Mouse (Mus musculus) embryonic facial prominence, embryonic 15.5 days (tissue): ENCODE results near the gene Rhou. TPM values are rescaled to one million over a fixed set of nuclear protein-coding genes. Genes with fewer than 3 reads are reported as not detected.

Experiments
- ATAC-seq: fragments of 200-750 bp; cut with Nextera tagmentation; 2 replicates; pipeline ENCODE4 v1.8.0; 2017; ENCODE audit warnings: low read depth, moderate TSS enrichment; ENCODE audit not compliant: insufficient number of reproducible peaks, low FRiP score, low TSS enrichment
- H3K27ac ChIP-seq: fragments of 300-500 bp; sonication (generic); replicated peaks from 2 replicates; pipeline ENCODE4 v1.5.1; 2015; ENCODE audit warnings: mild to moderate bottlenecking, inconsistent platforms
- H3K27me3 ChIP-seq: fragments of 300-500 bp; sonication (generic); 2 replicates; pipeline ENCODE4 v1.6.1; 2015; ENCODE audit warnings: inconsistent platforms
- H3K36me3 ChIP-seq: fragments of 300-500 bp; sonication (generic); 2 replicates; pipeline ENCODE4 v1.6.1; 2015; ENCODE audit warnings: mild to moderate bottlenecking, inconsistent platforms
- H3K4me1 ChIP-seq: fragments of 300-500 bp; sonication (generic); 2 replicates; pipeline ENCODE4 v1.6.1; 2015; ENCODE audit warnings: inconsistent platforms
- H3K4me2 ChIP-seq: fragments of 300-500 bp; sonication (generic); replicated peaks from 2 replicates; pipeline ENCODE4 v1.6.1; 2015; ENCODE audit warnings: mild to moderate bottlenecking, inconsistent platforms
- H3K4me3 ChIP-seq: fragments of 300-500 bp; sonication (generic); replicated peaks from 2 replicates; pipeline ENCODE4 v1.5.1; 2015; ENCODE audit warnings: mild to moderate bottlenecking, inconsistent platforms
- H3K9ac ChIP-seq: fragments of 300-500 bp; sonication (generic); 2 replicates; pipeline ENCODE4 v1.6.1; 2015; ENCODE audit warnings: inconsistent platforms
- H3K9me3 ChIP-seq: fragments of 300-500 bp; sonication (generic); replicated peaks from 2 replicates; pipeline ENCODE4 v1.6.1; 2016; ENCODE audit warnings: inconsistent platforms
- WGBS: fragments of 180-500 bp; shearing (Covaris S2); methylation state at CpG from one replicate; pipeline ENCODE4 v1.1.7; 2015; 5-methylcytosine and 5-hydroxymethylcytosine counted together
- polyA plus RNA-seq: library from polyadenylated mRNA; unstranded; fragments of >200 nt; fragmentation: Nextera tagmentation; extraction: Ambion mirVana; gene quantifications from 2 replicates; pipeline ENCODE4 v1.2.1, GENCODE M21; 2015

Gene Rhou
- polyA plus RNA-seq, 1 experiment from 2014 or later = 10.3 TPM

DNA sequence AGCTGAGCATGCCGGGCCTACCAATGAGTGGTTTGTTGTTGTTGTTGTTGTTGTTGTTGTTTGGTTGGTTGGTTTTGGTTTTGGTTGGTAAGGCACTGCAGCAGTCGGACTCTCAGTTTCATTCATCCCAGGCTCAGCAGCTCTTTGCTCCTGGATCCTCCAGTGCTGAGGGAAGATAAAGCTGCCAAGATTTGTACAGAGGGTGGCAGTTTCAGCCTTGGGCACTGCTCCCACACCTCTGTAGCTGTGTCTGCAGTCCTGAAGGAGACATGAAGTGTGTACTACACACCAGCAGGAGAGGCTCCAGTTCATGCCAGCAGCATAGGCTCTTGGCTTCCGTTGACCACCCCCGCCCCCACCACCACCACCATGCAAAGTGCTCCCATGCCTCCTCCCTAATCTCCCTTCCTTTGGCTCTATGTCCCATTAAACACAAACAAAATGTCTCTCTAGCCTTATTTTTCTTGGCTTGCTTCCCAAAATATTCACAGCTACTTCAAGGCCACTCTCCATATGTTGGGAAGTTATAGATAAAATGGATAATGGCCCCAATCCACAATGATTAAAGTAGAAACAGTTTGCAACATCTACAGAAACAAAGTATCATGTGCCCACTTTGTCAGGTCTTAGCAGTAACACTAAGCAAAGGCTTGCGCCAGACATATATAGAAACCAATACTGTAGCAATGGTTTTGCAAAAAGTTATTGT is 2.2 kb upstream of the Rhou start:
- H3K36me3 ChIP-seq = peaks cover 4% of the 10 kb centered on the region; the same call in 1 of the 2 replicates
- ATAC-seq = no peak
- 82% methylated on average over 5 of the region's 5 CpGs for WGBS
- peaks cover 24% of the 10 kb centered on the region for H3K4me1 ChIP-seq
- H3K27me3 ChIP-seq = no peaks in the 10 kb centered on the region
- H3K9ac ChIP-seq = no peak overlapping the region
- no peak overlapping the region for H3K4me2 ChIP-seq
- no peaks in the 10 kb centered on the region for H3K9me3 ChIP-seq
- H3K4me3 ChIP-seq = no peak overlapping the region
- no peak overlapping the region for H3K27ac ChIP-seq

- Histone ChIP-seq H3K4me3 (no peak overlapping the region), H3K27ac (no peak overlapping the region), H3K36me3 (peaks cover 13% of the 10 kb centered on the region; the same call in 1 of the 2 replicates), H3K4me2 (no peak overlapping the region), H3K4me1 (peaks cover 24% of the 10 kb centered on the region), H3K9ac (no peak overlapping the region), H3K9me3 (no peaks in the 10 kb centered on the region), H3K27me3 (no peaks in the 10 kb centered on the region)
- WGBS = 61% methylated on average over 4 of the region's 4 CpGs
- ATAC-seq = no peak
Measured at GRCm38 (mm10) chr8:123652641-123653040, 1.1 kb upstream of the Rhou start.

GRCm38 (mm10) chr8:123653994-123654569 is 353 bp downstream of the Rhou start:
- Histone ChIP-seq H3K36me3 (peaks cover 21% of the 10 kb centered on the region), H3K9me3 (no peaks in the 10 kb centered on the region), H3K27me3 (no peaks in the 10 kb centered on the region), H3K4me2 (peak overlapping the region; percentile 66), H3K9ac (peak overlapping the region; percentile 59), H3K4me3 (peak overlapping the region; percentile 81), H3K27ac (peak overlapping the region; percentile 88), H3K4me1 (peaks cover 24% of the 10 kb centered on the region)
- peak; percentile 68; the same call in 1 of the 2 replicates for ATAC-seq
- 2% methylated on average over 71 of the region's 77 CpGs for WGBS

GRCm38 (mm10) chr8:123654763-123655162 is 1.0 kb downstream of the Rhou start:
- Histone ChIP-seq H3K4me1 (peaks cover 21% of the 10 kb centered on the region), H3K27me3 (no peaks in the 10 kb centered on the region), H3K4me2 (peak overlapping the region; percentile 66), H3K27ac (peak overlapping the region; percentile 88), H3K36me3 (peaks cover 21% of the 10 kb centered on the region), H3K4me3 (peak overlapping the region; percentile 81), H3K9me3 (no peaks in the 10 kb centered on the region), H3K9ac (peak overlapping the region; percentile 7; the same call in 1 of the 2 replicates)
- 21% methylated on average over 5 of the region's 5 CpGs for WGBS
- no peak for ATAC-seq

DNA sequence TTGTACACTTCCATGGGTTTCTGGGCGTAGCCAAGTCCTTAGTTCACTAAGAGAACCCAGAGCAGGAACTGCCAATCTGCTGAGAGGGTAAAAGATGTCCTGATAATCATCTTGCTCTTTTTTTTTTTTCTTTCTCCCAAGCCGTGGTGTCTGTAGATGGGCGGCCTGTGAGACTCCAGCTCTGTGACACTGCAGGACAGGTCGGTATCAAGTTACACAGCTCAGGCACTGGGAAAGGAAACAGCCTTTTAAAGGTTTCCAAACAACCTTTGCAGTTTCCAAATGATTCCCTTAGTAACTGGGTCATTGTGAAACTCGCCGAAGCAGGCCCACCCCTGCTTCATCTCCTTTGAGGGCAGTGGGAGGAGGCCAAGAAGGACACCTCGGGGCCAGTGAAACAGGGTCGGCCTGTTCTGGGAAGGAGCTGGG is 1.6 kb downstream of the Rhou start:
- 9% methylated on average over 8 of the region's 8 CpGs for WGBS
- peak overlapping the region; percentile 88 for H3K27ac ChIP-seq

DNA sequence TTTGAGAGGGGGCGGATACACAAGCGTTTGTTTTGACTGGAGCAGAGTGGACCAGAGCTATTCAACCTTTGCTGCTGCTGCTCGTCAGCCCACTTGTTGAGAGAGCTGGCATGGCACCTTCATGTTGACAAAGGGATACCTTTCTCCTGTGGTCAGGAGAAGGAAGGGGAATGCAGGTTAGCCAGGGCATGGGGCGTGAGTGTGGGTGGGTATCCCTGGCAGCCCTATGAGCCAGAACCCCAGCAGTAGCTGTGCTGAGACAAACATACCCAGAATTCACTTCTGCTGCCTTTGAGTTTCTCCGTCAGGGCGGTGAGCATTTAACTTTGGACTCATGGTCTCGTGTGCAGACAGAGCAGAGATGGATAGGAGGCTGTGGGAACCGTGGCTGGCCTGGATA is 4.1 kb downstream of the Rhou start:
- peaks cover 32% of the 10 kb centered on the region for H3K36me3 ChIP-seq
- H3K9ac ChIP-seq = no peak overlapping the region
- H3K27ac ChIP-seq = no peak overlapping the region
- no peaks in the 10 kb centered on the region for H3K9me3 ChIP-seq
- no peaks in the 10 kb centered on the region for H3K27me3 ChIP-seq
- WGBS = 85% methylated on average over 8 of the region's 8 CpGs
- peaks cover 21% of the 10 kb centered on the region for H3K4me1 ChIP-seq
- no peak overlapping the region for H3K4me3 ChIP-seq
- H3K4me2 ChIP-seq = no peak overlapping the region
- no peak for ATAC-seq

More for the DNA sequence above, 1.6 kb downstream of the Rhou start:
- Histone ChIP-seq H3K4me1 (peaks cover 21% of the 10 kb centered on the region), H3K9ac (0 out of 2 replicates have a peak overlapping the region, but pooled peaks have one; percentile 7), H3K9me3 (no peaks in the 10 kb centered on the region), H3K4me3 (peak overlapping the region; percentile 81), H3K4me2 (peak overlapping the region; percentile 66), H3K27me3 (no peaks in the 10 kb centered on the region), H3K36me3 (peaks cover 21% of the 10 kb centered on the region)
- no peak for ATAC-seq

DNA sequence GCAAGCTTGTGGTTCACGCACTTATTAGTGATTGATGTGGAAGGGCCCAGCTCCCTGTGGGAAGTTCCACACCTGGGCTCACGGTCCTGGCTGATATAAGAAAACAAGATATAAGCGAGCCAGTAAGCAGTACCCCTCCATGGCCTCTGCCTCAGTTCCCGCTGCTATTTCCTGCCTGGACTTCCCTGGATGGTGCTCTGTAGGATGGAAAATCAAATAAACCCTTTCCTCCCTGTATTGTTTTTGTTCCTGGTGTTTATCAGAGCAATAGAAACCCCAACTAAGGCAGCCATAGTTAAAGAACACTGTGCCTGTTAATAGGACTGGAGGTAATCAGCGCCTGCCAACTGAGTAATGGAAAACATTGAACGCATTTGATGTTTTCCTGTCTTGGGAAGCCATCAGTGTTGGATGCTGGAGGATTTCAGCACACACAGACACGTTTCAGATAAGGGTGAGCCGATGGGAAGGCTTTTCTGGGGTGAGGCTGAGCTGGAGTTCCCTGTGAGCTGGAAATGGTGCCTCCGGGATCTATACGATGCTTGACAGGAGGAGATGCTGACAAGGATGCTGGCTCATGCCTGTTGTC is 5.8 kb downstream of the Rhou start:
- H3K4me2 ChIP-seq = no peak overlapping the region
- peaks cover 45% of the 10 kb centered on the region for H3K36me3 ChIP-seq
- no peaks in the 10 kb centered on the region for H3K9me3 ChIP-seq
- no peak overlapping the region for H3K27ac ChIP-seq
- 79% methylated on average over 10 of the region's 10 CpGs for WGBS
- no peaks in the 10 kb centered on the region for H3K27me3 ChIP-seq
- no peak overlapping the region for H3K9ac ChIP-seq
- H3K4me3 ChIP-seq = no peak overlapping the region
- ATAC-seq = no peak
- H3K4me1 ChIP-seq = peaks cover 18% of the 10 kb centered on the region

DNA sequence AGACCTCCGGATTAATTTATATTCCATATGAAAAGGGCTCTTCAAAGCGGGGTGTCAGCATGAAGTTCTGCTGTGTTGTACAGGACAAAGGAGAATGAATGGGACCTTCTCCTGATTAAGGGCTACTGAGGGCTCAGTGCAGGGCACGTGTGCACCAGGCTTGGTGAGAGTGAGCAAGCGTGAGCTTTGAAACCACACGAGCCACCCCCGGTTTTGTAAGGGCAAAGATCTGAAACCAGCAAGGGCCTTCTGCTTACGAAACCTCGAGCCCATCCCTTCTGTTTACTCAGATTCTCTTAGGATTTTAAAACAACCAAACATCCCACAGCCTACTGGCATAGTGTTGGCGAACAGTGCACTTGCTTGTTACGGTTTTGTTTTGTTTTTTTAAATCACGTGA is 7.8 kb downstream of the Rhou start:
- no peaks in the 10 kb centered on the region for H3K9me3 ChIP-seq
- H3K27me3 ChIP-seq = no peaks in the 10 kb centered on the region
- H3K36me3 ChIP-seq = peaks cover 42% of the 10 kb centered on the region
- H3K4me1 ChIP-seq = no peaks in the 10 kb centered on the region
- no peak for ATAC-seq
- WGBS = 90% methylated on average over 11 of the region's 11 CpGs
- no peak overlapping the region for H3K27ac ChIP-seq
- H3K4me2 ChIP-seq = no peak overlapping the region
- no peak overlapping the region for H3K9ac ChIP-seq
- no peak overlapping the region for H3K4me3 ChIP-seq

GRCm38 (mm10) chr8:123665580-123665979 is 11.9 kb downstream of the Rhou start:
- no peak for ATAC-seq
- Histone ChIP-seq H3K4me2 (no peak overlapping the region), H3K4me3 (no peak overlapping the region)

DNA sequence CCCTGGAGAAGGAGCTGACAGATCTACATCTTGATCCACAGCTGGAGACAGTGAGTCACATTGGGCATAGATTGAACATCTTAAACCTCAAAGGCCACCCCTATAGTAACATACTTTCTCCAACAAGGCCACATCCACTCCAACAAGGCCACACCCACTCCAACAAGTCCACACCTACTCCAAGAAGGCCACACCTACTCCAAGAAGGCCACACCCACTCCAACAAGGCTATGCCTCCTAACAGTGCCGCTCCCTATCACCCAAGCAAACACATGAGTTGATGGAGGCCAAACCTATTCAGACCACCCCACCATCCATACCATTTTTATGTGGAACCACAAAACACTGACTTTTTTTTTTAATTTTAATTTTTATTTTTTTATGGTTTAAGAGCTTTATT is 13.1 kb downstream of the Rhou start:
- H3K9me3 ChIP-seq = no peaks in the 10 kb centered on the region
- no peaks in the 10 kb centered on the region for H3K4me1 ChIP-seq
- H3K4me2 ChIP-seq = no peak overlapping the region
- no peak overlapping the region for H3K27ac ChIP-seq
- no peak overlapping the region for H3K9ac ChIP-seq
- no peaks in the 10 kb centered on the region for H3K27me3 ChIP-seq
- no peak overlapping the region for H3K4me3 ChIP-seq
- WGBS = 90% methylated on average over 1 of the region's 1 CpGs
- ATAC-seq = no peak
- H3K36me3 ChIP-seq = peaks cover 14% of the 10 kb centered on the region

More at GRCm38 (mm10) chr8:123665580-123665979, 11.9 kb downstream of the Rhou start:
- Histone ChIP-seq H3K9me3 (no peaks in the 10 kb centered on the region), H3K27ac (no peak overlapping the region), H3K4me1 (no peaks in the 10 kb centered on the region), H3K36me3 (peaks cover 24% of the 10 kb centered on the region), H3K27me3 (no peaks in the 10 kb centered on the region), H3K9ac (no peak overlapping the region)
- 87% methylated on average over 6 of the region's 6 CpGs for WGBS

- H3K4me3 ChIP-seq = no peak overlapping the region
- peaks cover 8% of the 10 kb centered on the region; the same call in 1 of the 2 replicates for H3K36me3 ChIP-seq
- ATAC-seq = no peak
- 28% methylated on average over 4 of the region's 4 CpGs for WGBS
- no peaks in the 10 kb centered on the region for H3K4me1 ChIP-seq
- H3K27ac ChIP-seq = no peak overlapping the region
- no peak overlapping the region for H3K4me2 ChIP-seq
- H3K9ac ChIP-seq = no peak overlapping the region
- H3K9me3 ChIP-seq = no peaks in the 10 kb centered on the region
- H3K27me3 ChIP-seq = no peaks in the 10 kb centered on the region
Measured at GRCm38 (mm10) chr8:123668681-123669080, 15.0 kb downstream of the Rhou start.
